ENCODE assay signal across 8 mouse cellular contexts in the genomic region with DNA sequence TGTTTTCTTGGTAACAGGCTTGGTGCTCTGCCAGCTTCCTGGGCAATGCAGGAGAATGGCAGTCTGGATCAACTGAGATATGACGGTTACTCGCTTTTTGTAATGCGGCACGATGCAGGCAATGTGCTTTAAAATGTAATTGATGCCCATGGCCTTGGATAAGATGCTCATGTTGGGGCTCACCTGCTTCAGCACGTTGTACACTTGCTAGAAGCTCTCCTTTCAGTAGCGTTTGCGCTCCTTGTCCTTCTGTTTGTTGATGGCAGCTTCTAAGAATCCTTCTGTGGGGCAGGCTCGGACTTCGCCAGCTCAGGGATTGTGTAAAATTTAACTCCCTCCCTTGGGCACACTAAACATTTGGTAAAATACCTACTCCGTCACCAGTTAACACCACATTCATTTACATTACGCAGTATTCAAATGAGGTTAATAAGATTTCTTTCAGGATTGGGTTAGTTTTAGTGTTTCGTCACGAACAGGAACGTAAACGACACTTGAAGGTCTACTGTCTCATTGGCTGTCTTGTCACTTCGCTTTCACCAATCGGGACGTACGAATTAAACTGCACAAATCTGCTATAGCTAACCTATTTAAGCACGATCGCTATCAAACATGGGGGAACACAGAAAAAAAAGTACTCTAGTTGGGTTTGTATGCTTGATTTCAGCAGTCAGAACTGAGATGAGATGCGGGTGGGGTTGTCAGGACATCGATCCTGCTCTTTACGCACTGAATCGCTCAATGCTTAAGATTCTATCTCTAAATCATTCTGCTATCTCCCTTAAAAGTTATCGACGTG. TPM values are rescaled to one million over a fixed set of nuclear protein-coding genes. Genes with fewer than 3 reads are reported as not detected.
DNase-seq lines count a peak whose midpoint lies in the region; ATAC-seq lines count a peak whose summit lies in the region.

Gene Hist1h2be, minus strand, starts transcription at position 392 of the 799 bp plus-strand sequence.

- no peaks in the 10 kb centered on the region for H3K9me3 ChIP-seq in hindbrain, embryonic 15.5 days

- under 1% methylated on average over 27 of the region's 27 CpGs for WGBS in hindbrain, embryonic 15.5 days

- no peaks in the 10 kb centered on the region for H3K36me3 ChIP-seq in hindbrain, embryonic 15.5 days

- H3K27me3 ChIP-seq in hindbrain, embryonic 15.5 days: no peaks in the 10 kb centered on the region

- peak; percentile 87 for ATAC-seq in activated CD4-positive, CD25-positive, alpha-beta regulatory T cell, adult 4 months
- peak; percentile 54 for ATAC-seq in common myeloid progenitor, adult 5-6 weeks (replicated peaks; ENCODE audit: low read depth, poor library complexity, severe bottlenecking)
- ATAC-seq in hindbrain, embryonic 15.5 days (ENCODE audit: low FRiP score, low read depth): peak; percentile 91

- peak; percentile 62 for DNase-seq in gastrocnemius, adult 18-20 months (ENCODE audit: low spot score)
- peak; percentile 67 to 71 for DNase-seq in layer of hippocampus, postnatal 36 days
- DNase-seq in lung, postnatal 25 days (ENCODE audit: low spot score): peak; percentile 92
- DNase-seq in retina, adult 2 months (ENCODE audit: low read depth, low spot score): peak; percentile 76
- peak; percentile 72 for DNase-seq in thymus, postnatal 25 days

- H3K4me2 ChIP-seq in hindbrain, embryonic 15.5 days: peak within 1 kb of the TSS; percentile 99

- H3K4me3 ChIP-seq in hindbrain, embryonic 15.5 days: peak within 1 kb of the TSS; percentile 70

- H3K27ac ChIP-seq in hindbrain, embryonic 15.5 days (replicated peaks): peak within 1 kb of the TSS; percentile 95

- H3K9ac ChIP-seq in hindbrain, embryonic 15.5 days: peak within 1 kb of the TSS; percentile 86

- H3K4me1 ChIP-seq in hindbrain, embryonic 15.5 days (replicated peaks): peaks cover 22% of the 10 kb centered on the region

RNA-seq across cellular contexts. Expression of gene Hist1h2be, which starts in this region (rescaled TPM):
- 1 to 10 TPM; 1.5 to 1.7 TPM for polyA plus RNA-seq in activated CD4-positive, CD25-positive, alpha-beta regulatory T cell, adult 4 months (2017; shearing (Covaris generic))
- total RNA-seq in common myeloid progenitor, adult 5-6 weeks (2017): 92.7 and 94.2 TPM in 2 replicates
- total RNA-seq in gastrocnemius, adult 18-20 months (2021): 10 to 100 TPM; 13.2 to 15.7 TPM
- 1.5 and 1.7 TPM in 2 replicates for polyA plus RNA-seq in hindbrain, embryonic 15.5 days (2015; fragmentation: Nextera tagmentation; extraction: Ambion mirVana)
- total RNA-seq in layer of hippocampus, postnatal 36 days (2021): 10 to 100 TPM; 12.0 to 12.3 TPM

Comparison
In these comparisons a context has a peak if more than half of its experiments do, and no peak if none do; other contexts are left out.
1. Peak in every context shown above with its lines: DNase-seq, ATAC-seq, H3K4me3 ChIP-seq and H3K27ac ChIP-seq.